14 mouse cellular contexts compared by ENCODE assay signal in the genomic region with DNA sequence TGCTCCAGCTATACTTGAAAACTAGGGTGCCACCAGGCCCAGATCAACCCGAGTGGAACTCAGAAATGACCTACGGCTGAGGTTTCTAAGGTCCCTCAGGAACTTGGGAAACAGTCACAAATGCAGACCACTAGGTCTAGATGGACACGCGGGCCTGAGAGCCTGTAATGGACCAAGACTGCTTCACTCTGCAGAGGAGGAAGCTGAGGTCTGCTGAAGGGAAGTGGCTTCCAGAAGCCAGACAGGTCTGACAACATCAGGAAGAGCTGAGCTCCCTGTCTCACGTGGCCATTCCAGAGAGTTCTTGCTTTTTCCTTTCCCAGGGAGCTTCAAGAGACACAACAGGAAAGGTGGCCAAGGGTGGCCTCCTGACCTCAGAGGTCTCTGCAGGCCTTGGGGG. TPM values are rescaled to one million over a fixed set of nuclear protein-coding genes. Genes with fewer than 3 reads are reported as not detected.
"Had no signal": no experiment of that assay in that cellular context is flagged by ENCODE, and none has a peak within 500 bp of the region (broad histone marks: within the 10 kb centered on the region; RNA-seq: fewer than 3 reads in every experiment).

No protein-coding gene starts in this region.

- H3K27ac ChIP-seq: kidney, embryonic 15.5 days; limb, embryonic 13.5 days; liver, embryonic 14.5 days; midbrain, embryonic 13.5 days had no signal

- H3K9me3 ChIP-seq: kidney, embryonic 15.5 days; limb, embryonic 13.5 days; midbrain, embryonic 13.5 days had no signal

- H3K4me1 ChIP-seq: kidney, embryonic 15.5 days; limb, embryonic 13.5 days; midbrain, embryonic 13.5 days had no signal

- H3K4me3 ChIP-seq: kidney, embryonic 15.5 days; limb, embryonic 13.5 days; midbrain, embryonic 13.5 days had no signal

- H3K27me3 ChIP-seq: kidney, embryonic 15.5 days; limb, embryonic 13.5 days; midbrain, embryonic 13.5 days had no signal

- H3K4me2 ChIP-seq: kidney, embryonic 15.5 days; limb, embryonic 13.5 days; midbrain, embryonic 13.5 days had no signal

- ATAC-seq: intestine, embryonic 16.5 days; midbrain, embryonic 13.5 days had no signal

- DNase-seq: kidney, adult 2 months; kidney, postnatal 14 days; lung, adult 18-20 months; right cerebral cortex, postnatal 14 days; thymus, postnatal 4 days had no signal

- H3K9ac ChIP-seq: kidney, embryonic 15.5 days; limb, embryonic 13.5 days; liver, embryonic 14.5 days; midbrain, embryonic 13.5 days had no signal

RNA-seq across cellular contexts. Expression of a gene that starts 51.0 kb away (rescaled TPM):
- total RNA-seq: liver, adult 2 months; midbrain, postnatal 0 days had no signal
- polyA plus RNA-seq: intestine, embryonic 16.5 days; liver, adult 2 months; liver, embryonic 14.5 days; neural tube, embryonic 14.5 days; spleen, adult 2 months had no signal
